Mouse (Mus musculus) brain, embryonic 14.5 days (tissue): ENCODE measurements at regions not wholly inside any gene's neighbourhood (a gene's known extent, or its start where the extent isn't known, plus 50 kb on each side); places are given as distances from the start of the nearest gene placed in this dataset.

Experiments
- CTCF ChIP-seq: fragments of 200-500 bp; IDR thresholded peaks from 2 replicates; pipeline ENCODE4 v1.5.1; 2012; ENCODE audit warnings: inconsistent platforms, mild to moderate bottlenecking, moderate library complexity, borderline replicate concordance; ENCODE audit not compliant: insufficient read depth, insufficient read length; ENCODE audit errors: extremely low read depth
- POLR2A ChIP-seq: fragments of 200-500 bp; IDR thresholded peaks from 2 replicates; pipeline ENCODE4 v1.6.1; 2012; ENCODE audit warnings: mild to moderate bottlenecking, inconsistent platforms, borderline replicate concordance; ENCODE audit not compliant: poor library complexity, insufficient read depth, insufficient read length, severe bottlenecking; ENCODE audit errors: extremely low read depth

- TF ChIP-seq CTCF (no peak), POLR2A (no peak)
Observed at GRCm38 (mm10) chr1:185601166-185601565, 146.5 kb downstream of the Slc30a10 start.
